Comparison of ENCODE assay signal across 18 mouse cellular contexts in the genomic region with DNA sequence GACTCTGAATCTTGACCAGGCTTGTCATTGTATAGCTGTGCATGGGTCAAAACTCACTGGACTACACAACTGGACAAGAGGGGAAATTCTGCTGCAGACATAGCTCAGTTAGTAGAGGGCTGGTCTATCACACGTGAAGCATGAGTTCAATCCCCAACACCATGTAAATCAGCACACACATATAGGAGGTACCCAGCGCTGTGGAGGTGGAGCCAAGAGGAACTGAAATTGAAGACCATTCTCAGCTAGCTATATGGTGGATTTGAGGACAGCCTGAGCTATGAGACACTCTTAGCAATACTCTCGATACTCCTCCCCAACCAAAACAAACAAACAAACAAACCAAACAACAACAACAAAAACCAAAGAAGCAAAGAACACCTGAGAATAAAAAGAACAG.
"Had no signal": no experiment of that assay in that cellular context is flagged by ENCODE, and none has a peak within 500 bp of the region (broad histone marks: within the 10 kb centered on the region; RNA-seq: fewer than 3 reads in every experiment).

No protein-coding gene starts in this region.

- H3K27ac ChIP-seq: liver, embryonic 12.5 days; liver, embryonic 14.5 days; midbrain, embryonic 13.5 days; midbrain, embryonic 15.5 days; neural tube, embryonic 12.5 days; stomach, embryonic 15.5 days; stomach, postnatal 0 days had no signal

- H3K9me3 ChIP-seq: liver, embryonic 12.5 days; megakaryocyte, embryonic 14.5 days; midbrain, embryonic 13.5 days; midbrain, embryonic 15.5 days; neural tube, embryonic 12.5 days; stomach, embryonic 15.5 days had no signal

- H3K9ac ChIP-seq: liver, embryonic 12.5 days; liver, embryonic 14.5 days; lung, embryonic 14.5 days; midbrain, embryonic 13.5 days; midbrain, embryonic 15.5 days; neural tube, embryonic 12.5 days; stomach, embryonic 15.5 days had no signal

- H3K27me3 ChIP-seq: megakaryocyte, embryonic 14.5 days; stomach, embryonic 15.5 days had no signal

- H3K4me1 ChIP-seq: midbrain, embryonic 15.5 days; neural tube, embryonic 12.5 days had no signal

- H3K4me2 ChIP-seq: liver, embryonic 12.5 days; lung, embryonic 14.5 days; midbrain, embryonic 11.5 days; midbrain, embryonic 13.5 days; midbrain, embryonic 15.5 days; neural tube, embryonic 12.5 days; stomach, embryonic 15.5 days had no signal

- H3K4me3 ChIP-seq: liver, embryonic 12.5 days; megakaryocyte, embryonic 14.5 days; midbrain, embryonic 13.5 days; midbrain, embryonic 15.5 days; neural tube, embryonic 12.5 days; stomach, embryonic 15.5 days had no signal

- H3K36me3 ChIP-seq: liver, embryonic 12.5 days; midbrain, embryonic 13.5 days; midbrain, embryonic 15.5 days; neural tube, embryonic 12.5 days; stomach, embryonic 15.5 days had no signal

- DNase-seq: lung, adult 18-20 months; lung, embryonic 14.5 days; lung, postnatal 10 days; lung, postnatal 4 days; right cerebral cortex, postnatal 25 days; right cerebral cortex, postnatal 4 days; spleen, adult 18-20 months; thymus, adult 2 months; thymus, postnatal 25 days had no signal

- ATAC-seq: liver, embryonic 12.5 days; midbrain, embryonic 13.5 days; midbrain, embryonic 15.5 days had no signal
